Mouse (Mus musculus): ENCODE data around the gene Tnfrsf4. TPM values are rescaled to one million over a fixed set of nuclear protein-coding genes. Genes with fewer than 3 reads are reported as not detected.

Gene Tnfrsf4
- polyA plus RNA-seq, 1 experiment from 2014 or later = 0.41 TPM

DNA sequence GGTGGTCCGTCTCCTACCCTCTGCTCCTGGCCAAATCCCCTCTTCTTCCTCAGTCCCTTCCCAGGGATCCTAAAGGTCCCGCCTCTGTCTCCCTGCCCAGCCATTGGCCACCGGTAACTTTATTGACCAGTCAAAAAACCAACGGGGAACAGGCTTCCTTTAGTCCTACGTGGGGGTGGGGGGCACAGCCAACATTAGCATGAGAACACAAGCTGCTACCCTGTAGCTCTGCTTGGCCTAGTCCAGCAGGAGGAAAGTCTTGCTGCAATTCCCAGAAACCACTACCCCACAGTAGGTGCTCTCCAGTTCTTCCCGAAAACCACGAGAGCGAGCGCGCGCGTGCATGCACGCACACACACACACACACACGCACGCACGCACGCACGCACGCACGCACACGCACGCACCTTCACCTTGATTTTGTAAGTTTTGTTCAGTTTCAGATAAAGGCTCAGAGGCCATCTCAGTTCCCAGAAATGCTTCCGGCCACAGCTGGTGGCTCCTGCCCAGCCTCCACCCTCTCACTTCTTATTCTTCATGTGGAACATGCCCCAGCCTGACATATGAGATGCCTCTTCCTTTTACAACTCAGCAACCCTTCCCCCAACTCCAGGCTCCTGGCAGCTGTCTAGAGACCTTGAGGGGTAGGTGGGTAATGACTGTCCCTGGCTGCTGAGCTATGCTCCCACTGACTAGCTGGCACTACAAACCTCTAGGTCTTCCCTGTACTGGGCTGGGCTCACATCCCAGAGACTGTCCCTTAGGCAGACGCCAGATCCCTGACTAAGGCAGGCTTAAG lies 18.1 kb downstream of the Tnfrsf4 start:
- peak overlapping the region; percentile 46 for H3K4me3 ChIP-seq (ENCODE audit: low read depth, low read length)
- WGBS = under 1% methylated on average over 24 of the region's 24 CpGs
- H3K27ac ChIP-seq (ENCODE audit: low read length) = peak overlapping the region; percentile 94
- H3K4me1 ChIP-seq (ENCODE audit: control insufficient read depth, insufficient read depth, low read length) = peaks cover 15% of the 10 kb centered on the region
- H3K9me3 ChIP-seq (ENCODE audit: control insufficient read depth, low read depth, low read length) = no peaks in the 10 kb centered on the region
- ATAC-seq (ENCODE audit: insufficient number of reproducible peaks, insufficient read depth, low FRiP score, low read depth) = peak; percentile 84
- H3K9ac ChIP-seq (replicated peaks; ENCODE audit: low read depth, low read length) = peak overlapping the region; percentile 37; the same call in 1 of the 2 replicates
- H3K4me2 ChIP-seq (replicated peaks; ENCODE audit: low read depth, low read length) = peak overlapping the region; percentile 64
- H3K36me3 ChIP-seq (ENCODE audit: control insufficient read depth, insufficient read depth, low read length) = peaks cover 4% of the 10 kb centered on the region; the same call in 1 of the 2 replicates
- 0 out of 2 replicates have a peak, but pooled peaks cover 7% of the 10 kb centered on the region for H3K27me3 ChIP-seq (ENCODE audit: control insufficient read depth, insufficient read depth, low read length)

GRCm38 (mm10) chr4:156032856-156033255 lies 19.2 kb downstream of the Tnfrsf4 start:
- Histone ChIP-seq H3K9me3 (ENCODE audit: control insufficient read depth, low read depth, low read length) (no peaks in the 10 kb centered on the region), H3K4me3 (ENCODE audit: low read depth, low read length) (no peak overlapping the region), H3K4me1 (ENCODE audit: control insufficient read depth, insufficient read depth, low read length) (peaks cover 15% of the 10 kb centered on the region), H3K36me3 (ENCODE audit: control insufficient read depth, insufficient read depth, low read length) (peaks cover 3% of the 10 kb centered on the region; the same call in 1 of the 2 replicates), H3K9ac (replicated peaks; ENCODE audit: low read depth, low read length) (no peak overlapping the region), H3K4me2 (replicated peaks; ENCODE audit: low read depth, low read length) (no peak overlapping the region), H3K27me3 (ENCODE audit: control insufficient read depth, insufficient read depth, low read length) (0 out of 2 replicates have a peak, but pooled peaks cover 7% of the 10 kb centered on the region), H3K27ac (ENCODE audit: low read length) (peak overlapping the region; percentile 94; the same call in 1 of the 2 replicates)
- 78% methylated on average over 4 of the region's 4 CpGs for WGBS
- no peak for ATAC-seq (ENCODE audit: insufficient number of reproducible peaks, insufficient read depth, low FRiP score, low read depth)

DNA sequence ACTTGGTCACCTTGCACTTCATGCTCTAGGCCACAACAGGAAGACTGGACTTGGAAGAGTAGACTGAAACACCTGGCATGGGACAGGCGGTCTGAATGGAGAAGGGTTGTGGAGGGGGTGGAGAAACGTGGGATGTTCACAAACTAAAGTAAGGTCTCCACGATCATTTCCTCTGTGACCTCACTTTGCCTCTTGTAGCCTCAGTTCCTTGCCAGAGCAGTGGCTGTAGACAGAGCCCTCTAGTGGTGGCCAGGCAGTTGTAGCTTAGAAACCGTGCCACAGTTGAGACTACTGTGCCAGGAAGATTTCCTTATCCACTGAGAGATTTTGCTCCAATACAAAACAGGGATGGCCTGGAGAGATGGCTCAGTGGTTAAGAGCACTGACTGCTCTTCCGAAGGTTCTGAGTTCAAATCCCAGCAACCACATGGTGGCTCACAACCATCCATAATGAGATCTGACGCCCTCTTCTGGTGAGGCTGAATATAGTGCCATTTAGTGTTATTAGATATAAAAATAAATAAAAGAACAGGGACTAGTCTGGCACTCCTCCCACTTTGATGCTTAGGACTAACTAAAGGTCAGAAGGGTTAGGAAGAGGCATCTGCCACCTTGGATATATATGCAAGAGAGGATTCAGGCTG lies 20.0 kb downstream of the Tnfrsf4 start:
- H3K9ac ChIP-seq (replicated peaks; ENCODE audit: low read depth, low read length) = no peak overlapping the region
- no peak for ATAC-seq (ENCODE audit: insufficient number of reproducible peaks, insufficient read depth, low FRiP score, low read depth)
- no peaks in the 10 kb centered on the region for H3K36me3 ChIP-seq (ENCODE audit: control insufficient read depth, insufficient read depth, low read length)
- H3K4me1 ChIP-seq (ENCODE audit: control insufficient read depth, insufficient read depth, low read length) = peaks cover 15% of the 10 kb centered on the region
- WGBS = 48% methylated on average over 6 of the region's 6 CpGs
- H3K4me3 ChIP-seq (ENCODE audit: low read depth, low read length) = no peak overlapping the region
- no peaks in the 10 kb centered on the region for H3K9me3 ChIP-seq (ENCODE audit: control insufficient read depth, low read depth, low read length)
- H3K27ac ChIP-seq (ENCODE audit: low read length) = no peak overlapping the region
- H3K27me3 ChIP-seq (ENCODE audit: control insufficient read depth, insufficient read depth, low read length) = 0 out of 2 replicates have a peak, but pooled peaks cover 7% of the 10 kb centered on the region
- no peak overlapping the region for H3K4me2 ChIP-seq (replicated peaks; ENCODE audit: low read depth, low read length)

DNA sequence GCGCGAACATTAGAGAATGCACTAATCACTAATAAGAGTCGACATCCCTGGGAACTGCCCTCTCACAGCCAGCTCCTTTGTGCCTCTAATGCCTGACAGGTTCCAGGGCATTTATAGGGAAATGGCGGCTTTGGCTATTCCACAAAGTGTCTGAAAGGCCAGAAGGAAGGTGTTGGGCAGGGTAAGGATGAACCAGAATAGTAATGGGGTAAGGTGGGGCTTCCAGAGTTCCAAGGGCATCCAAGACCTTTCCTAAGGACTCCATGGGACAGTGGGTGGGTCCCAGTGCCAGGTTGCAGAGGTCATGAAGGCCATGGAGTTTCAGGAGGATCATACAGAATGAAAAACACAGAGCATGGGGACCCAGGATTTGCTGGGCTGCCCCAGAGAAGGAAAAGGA lies 20.7 kb downstream of the Tnfrsf4 start:
- Histone ChIP-seq H3K27ac (ENCODE audit: low read length) (no peak overlapping the region), H3K9me3 (ENCODE audit: control insufficient read depth, low read depth, low read length) (no peaks in the 10 kb centered on the region), H3K9ac (replicated peaks; ENCODE audit: low read depth, low read length) (no peak overlapping the region), H3K4me1 (ENCODE audit: control insufficient read depth, insufficient read depth, low read length) (peaks cover 15% of the 10 kb centered on the region), H3K4me2 (replicated peaks; ENCODE audit: low read depth, low read length) (no peak overlapping the region), H3K4me3 (ENCODE audit: low read depth, low read length) (0 out of 2 replicates have a peak overlapping the region, but pooled peaks have one; percentile 2), H3K27me3 (ENCODE audit: control insufficient read depth, insufficient read depth, low read length) (0 out of 2 replicates have a peak, but pooled peaks cover 7% of the 10 kb centered on the region), H3K36me3 (ENCODE audit: control insufficient read depth, insufficient read depth, low read length) (no peaks in the 10 kb centered on the region)
- no peak for ATAC-seq (ENCODE audit: insufficient number of reproducible peaks, insufficient read depth, low FRiP score, low read depth)
- WGBS = 75% methylated on average over 4 of the region's 4 CpGs

- no peaks in the 10 kb centered on the region for H3K9me3 ChIP-seq (ENCODE audit: control insufficient read depth, low read depth, low read length)
- 0 out of 2 replicates have a peak, but pooled peaks cover 7% of the 10 kb centered on the region for H3K27me3 ChIP-seq (ENCODE audit: control insufficient read depth, insufficient read depth, low read length)
- peaks cover 15% of the 10 kb centered on the region for H3K4me1 ChIP-seq (ENCODE audit: control insufficient read depth, insufficient read depth, low read length)
- no peak overlapping the region for H3K9ac ChIP-seq (replicated peaks; ENCODE audit: low read depth, low read length)
- 18% methylated on average over 25 of the region's 25 CpGs for WGBS
- H3K4me2 ChIP-seq (replicated peaks; ENCODE audit: low read depth, low read length) = no peak overlapping the region
- 0 out of 2 replicates have a peak overlapping the region, but pooled peaks have one; percentile 2 for H3K4me3 ChIP-seq (ENCODE audit: low read depth, low read length)
- ATAC-seq (ENCODE audit: insufficient number of reproducible peaks, insufficient read depth, low FRiP score, low read depth) = no peak
- H3K36me3 ChIP-seq (ENCODE audit: control insufficient read depth, insufficient read depth, low read length) = no peaks in the 10 kb centered on the region
- no peak overlapping the region for H3K27ac ChIP-seq (ENCODE audit: low read length)
Measured at GRCm38 (mm10) chr4:156034901-156035300, 21.3 kb downstream of the Tnfrsf4 start.

DNA sequence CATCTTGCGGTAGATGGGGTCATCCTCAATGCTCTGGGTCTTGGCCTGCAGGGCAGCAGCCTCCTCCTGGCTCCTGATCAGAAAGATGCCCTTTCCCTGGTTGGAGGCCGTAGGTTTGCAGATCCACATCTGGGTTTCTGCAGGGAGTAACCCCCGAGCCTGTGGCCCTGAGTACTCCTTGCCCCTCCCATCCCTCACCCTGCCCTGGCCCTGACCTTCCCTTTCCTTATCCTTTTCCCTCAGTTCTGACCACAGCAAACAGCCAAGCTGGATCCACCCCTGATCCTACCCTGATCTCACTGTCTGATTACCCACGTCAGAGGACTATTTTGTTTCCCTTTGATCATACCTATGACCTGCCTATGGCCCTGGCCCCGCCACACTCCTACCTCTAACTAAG lies 31.1 kb downstream of the Tnfrsf4 start:
- Histone ChIP-seq H3K4me1 (ENCODE audit: control insufficient read depth, insufficient read depth, low read length) (no peaks in the 10 kb centered on the region), H3K27me3 (ENCODE audit: control insufficient read depth, insufficient read depth, low read length) (no peaks in the 10 kb centered on the region), H3K27ac (ENCODE audit: low read length) (no peak overlapping the region), H3K4me2 (replicated peaks; ENCODE audit: low read depth, low read length) (no peak overlapping the region), H3K4me3 (ENCODE audit: low read depth, low read length) (no peak overlapping the region), H3K36me3 (ENCODE audit: control insufficient read depth, insufficient read depth, low read length) (no peaks in the 10 kb centered on the region), H3K9ac (replicated peaks; ENCODE audit: low read depth, low read length) (no peak overlapping the region), H3K9me3 (ENCODE audit: control insufficient read depth, low read depth, low read length) (no peaks in the 10 kb centered on the region)
- 49% methylated on average over 5 of the region's 5 CpGs for WGBS
- ATAC-seq (ENCODE audit: insufficient number of reproducible peaks, insufficient read depth, low FRiP score, low read depth) = peak; percentile 53; the same call in 1 of the 2 replicates

DNA sequence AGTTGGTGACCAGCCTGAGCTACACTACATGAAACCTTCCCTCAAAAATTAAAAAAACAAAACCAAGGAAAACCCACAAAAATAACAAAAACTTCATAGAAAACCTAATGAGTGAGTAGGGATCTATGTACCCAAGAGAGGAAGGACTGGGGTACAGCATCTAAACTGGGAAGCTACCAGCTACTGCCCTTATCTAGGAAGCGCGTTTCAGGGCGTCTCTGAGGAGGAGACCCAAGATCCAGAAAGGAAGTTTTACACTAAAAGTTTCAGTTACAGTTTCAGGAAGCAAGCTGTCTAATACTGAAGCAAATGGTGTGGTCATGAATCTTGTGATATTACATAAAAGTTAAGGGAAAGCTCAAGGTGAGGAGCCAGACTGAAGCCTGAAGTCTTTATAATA lies 36.1 kb downstream of the Tnfrsf4 start:
- H3K4me3 ChIP-seq (ENCODE audit: low read depth, low read length) = no peak overlapping the region
- H3K9me3 ChIP-seq (ENCODE audit: control insufficient read depth, low read depth, low read length) = no peaks in the 10 kb centered on the region
- H3K27ac ChIP-seq (ENCODE audit: low read length) = no peak overlapping the region
- no peak for ATAC-seq (ENCODE audit: insufficient number of reproducible peaks, insufficient read depth, low FRiP score, low read depth)
- 67% methylated on average over 3 of the region's 3 CpGs for WGBS
- no peaks in the 10 kb centered on the region for H3K4me1 ChIP-seq (ENCODE audit: control insufficient read depth, insufficient read depth, low read length)
- H3K36me3 ChIP-seq (ENCODE audit: control insufficient read depth, insufficient read depth, low read length) = no peaks in the 10 kb centered on the region
- no peaks in the 10 kb centered on the region for H3K27me3 ChIP-seq (ENCODE audit: control insufficient read depth, insufficient read depth, low read length)
- no peak overlapping the region for H3K9ac ChIP-seq (replicated peaks; ENCODE audit: low read depth, low read length)
- H3K4me2 ChIP-seq (replicated peaks; ENCODE audit: low read depth, low read length) = no peak overlapping the region

- H3K4me3 ChIP-seq (ENCODE audit: low read depth, low read length) = no peak overlapping the region
- 56% methylated on average over 6 of the region's 6 CpGs for WGBS
- peak; percentile 77 for ATAC-seq (ENCODE audit: insufficient number of reproducible peaks, insufficient read depth, low FRiP score, low read depth)
- no peak overlapping the region for H3K4me2 ChIP-seq (replicated peaks; ENCODE audit: low read depth, low read length)
- no peaks in the 10 kb centered on the region for H3K27me3 ChIP-seq (ENCODE audit: control insufficient read depth, insufficient read depth, low read length)
- no peaks in the 10 kb centered on the region for H3K36me3 ChIP-seq (ENCODE audit: control insufficient read depth, insufficient read depth, low read length)
- no peak overlapping the region for H3K27ac ChIP-seq (ENCODE audit: low read length)
- no peaks in the 10 kb centered on the region for H3K9me3 ChIP-seq (ENCODE audit: control insufficient read depth, low read depth, low read length)
- H3K9ac ChIP-seq (replicated peaks; ENCODE audit: low read depth, low read length) = no peak overlapping the region
- H3K4me1 ChIP-seq (ENCODE audit: control insufficient read depth, insufficient read depth, low read length) = no peaks in the 10 kb centered on the region
Measured at GRCm38 (mm10) chr4:156050391-156050980, 36.8 kb downstream of the Tnfrsf4 start.
